Mouse (Mus musculus) ovary, postnatal 14 days (tissue): ENCODE measurements around the gene Ndufa4.
"Not testable (repeated sequence)": the region's sequence is repeated elsewhere in the genome, so short reads cannot be mapped to it uniquely, and the experiment has no call there.

Experiments
- DNase-seq: peaks from one replicate; pipeline ENCODE4 v3.0.0; 2022; ENCODE audit warnings: low spot score

The Ndufa4 gene

DNA sequence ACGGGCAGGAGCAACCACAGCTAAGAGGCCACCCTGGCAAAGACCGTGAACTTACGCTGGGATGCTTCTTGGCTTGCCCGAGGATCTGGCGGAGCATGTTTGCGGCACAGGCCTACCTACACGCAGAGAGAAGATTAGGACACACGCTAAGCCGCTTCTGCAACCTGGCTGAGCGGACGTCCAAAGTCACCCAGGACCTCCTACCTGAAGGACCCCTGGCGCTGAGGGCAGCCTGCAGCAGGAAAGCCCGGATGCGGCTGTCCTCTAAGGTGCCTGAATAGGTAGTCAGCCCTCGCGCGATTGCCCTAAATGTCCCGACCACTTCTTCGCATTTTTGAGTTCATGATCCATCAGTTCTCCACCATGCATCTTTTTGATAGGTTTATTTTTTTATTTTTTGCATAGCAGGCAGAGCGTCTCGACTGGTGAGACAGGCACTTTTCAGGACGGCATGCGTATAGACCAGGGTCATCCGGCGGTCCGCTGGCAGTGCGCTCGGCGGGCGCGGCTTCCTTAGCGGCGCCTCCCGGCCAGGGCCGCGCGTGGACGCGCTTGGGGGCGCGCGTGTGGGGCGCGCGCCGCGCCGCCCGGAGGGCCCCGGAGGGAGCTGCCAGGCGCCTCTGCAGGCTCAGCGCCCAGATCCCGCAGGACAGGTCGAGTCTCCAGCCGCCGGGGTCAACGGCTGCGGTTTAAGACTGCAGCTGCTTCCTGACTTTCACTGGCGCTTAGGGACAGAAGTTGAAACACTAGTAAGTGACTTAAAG, at the start of gene Ndufa4, which contains the start of gene Phf14:
Gene Ndufa4, minus strand, starts transcription at position 229 of the 764 bp plus-strand sequence.
Gene Phf14, plus strand, starts transcription at position 541 of the 764 bp plus-strand sequence.
- peak; percentile 84 for DNase-seq

DNA sequence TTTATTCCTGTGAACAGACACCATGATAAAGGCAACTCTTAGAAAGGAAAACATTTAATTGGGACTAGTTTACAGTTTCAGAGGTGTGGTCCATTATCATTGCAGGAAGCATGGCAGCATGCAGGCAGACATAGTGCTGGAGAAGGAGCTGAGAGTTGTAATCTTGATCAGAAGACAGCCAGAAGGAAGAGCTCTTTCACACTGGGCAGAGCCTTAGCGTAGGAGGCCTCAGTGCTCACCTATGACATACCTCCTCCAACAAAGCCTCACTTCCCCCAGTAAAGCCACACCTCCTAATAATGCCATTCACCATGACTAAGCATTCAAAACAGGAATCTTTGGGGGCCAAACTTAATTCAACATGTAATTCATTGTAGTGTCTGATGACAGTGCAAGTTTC, 40.8 kb upstream of the Ndufa4 start:
- no peak for DNase-seq

DNA sequence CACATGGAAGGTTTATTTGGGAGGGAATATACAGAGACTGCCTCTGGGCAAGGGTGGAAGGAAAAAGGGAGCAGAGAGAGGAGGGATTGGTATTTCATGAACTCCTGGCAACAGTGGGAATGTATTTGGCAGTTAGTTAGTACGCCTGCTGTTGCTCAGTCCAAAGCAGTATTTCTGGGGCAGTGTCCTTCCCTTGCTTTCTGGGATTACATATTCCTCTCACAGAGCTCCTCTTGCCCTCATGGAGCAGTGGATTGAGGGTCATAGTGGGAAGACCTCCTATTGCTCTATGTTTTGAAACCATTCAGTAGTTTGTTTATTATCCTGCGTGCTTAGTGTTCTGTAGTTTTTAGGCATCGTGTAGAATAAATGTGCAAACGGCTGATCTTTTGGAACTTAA, 34.8 kb upstream of the Ndufa4 start:
- no peak for DNase-seq

DNA sequence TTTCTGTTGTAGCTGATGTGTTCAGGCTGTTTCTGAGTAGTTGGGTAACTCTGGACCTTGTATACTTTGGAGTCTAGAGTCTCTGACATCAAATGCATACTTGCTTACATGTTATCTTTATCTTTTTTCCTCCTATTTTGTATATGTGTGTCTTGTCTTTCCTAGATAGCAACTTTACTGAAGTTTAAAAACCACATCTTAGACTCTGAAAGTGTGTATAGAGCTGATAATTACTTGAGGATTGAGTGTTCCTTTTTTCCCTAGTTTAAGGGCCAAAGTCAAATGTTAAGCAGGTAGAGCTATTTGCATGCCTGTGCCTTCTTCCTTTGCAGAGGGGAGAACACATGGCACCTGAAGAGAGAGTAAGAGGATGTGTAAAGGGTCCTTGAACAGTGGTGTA, 33.6 kb upstream of the Ndufa4 start:
- DNase-seq = no peak

DNA sequence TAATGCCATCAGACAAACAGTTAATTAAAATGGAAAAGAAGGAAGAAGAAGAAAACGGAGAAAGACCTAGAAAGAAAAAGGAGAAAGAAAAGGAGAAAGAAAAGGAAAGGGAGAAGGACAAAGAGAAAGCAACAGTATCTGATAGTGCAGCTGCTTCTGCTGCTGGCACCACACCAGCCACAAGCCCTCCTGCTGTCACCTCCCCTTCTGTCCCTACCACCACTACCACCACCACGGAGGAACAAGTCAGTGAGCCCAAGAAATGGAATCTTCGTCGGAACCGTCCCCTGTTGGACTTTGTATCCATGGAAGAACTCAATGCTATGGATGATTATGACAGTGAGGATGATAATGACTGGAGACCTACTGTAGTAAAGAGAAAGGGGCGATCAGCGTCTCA, 26.1 kb upstream of the Ndufa4 start:
- DNase-seq = no peak

DNA sequence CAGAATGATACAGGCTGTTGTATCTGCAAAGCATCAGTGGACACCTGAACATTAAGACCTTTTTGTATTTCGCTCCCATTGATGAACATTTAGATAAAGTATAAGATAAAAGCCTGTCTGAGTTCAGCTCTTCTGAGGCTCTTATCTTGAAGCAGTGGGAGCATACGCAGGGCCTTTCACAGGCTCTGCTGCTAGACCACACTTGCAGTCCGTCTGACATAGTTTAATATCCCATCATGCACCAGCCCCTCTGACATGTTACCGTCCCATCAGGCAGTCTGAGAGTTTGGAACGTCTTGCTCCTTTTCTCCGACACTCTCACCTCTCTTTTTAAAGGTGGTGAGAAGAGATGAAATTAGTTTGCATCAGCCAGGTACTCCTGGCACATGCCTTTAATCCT, 20.2 kb upstream of the Ndufa4 start:
- no peak for DNase-seq

DNA sequence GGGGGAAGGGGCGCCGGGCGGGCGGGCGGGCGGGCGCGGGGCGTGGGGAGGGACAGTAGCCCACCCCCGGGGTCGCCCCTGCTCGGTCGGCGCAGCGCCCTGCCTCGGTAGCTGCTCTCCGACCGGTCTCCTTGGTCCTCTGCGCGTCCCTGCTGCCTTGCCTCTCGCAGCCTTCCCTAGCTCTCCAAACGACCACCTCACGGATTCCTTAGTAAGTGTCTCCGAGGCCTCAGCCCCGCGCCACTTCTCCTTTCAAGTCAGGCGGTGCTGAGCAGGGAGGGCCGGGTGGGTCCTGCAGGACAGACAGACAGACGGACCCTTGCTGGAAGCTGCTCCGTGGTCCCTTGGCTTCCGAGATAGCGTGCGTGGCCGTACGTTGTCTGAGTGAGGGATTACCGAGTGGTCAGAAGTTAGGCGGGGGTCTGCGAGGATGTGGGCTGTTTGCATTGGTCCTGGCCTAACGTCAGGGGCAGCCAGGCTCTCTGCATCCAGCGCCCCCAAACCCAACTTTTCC, 18.8 kb upstream of the Ndufa4 start:
- peak; percentile 25 for DNase-seq

DNA sequence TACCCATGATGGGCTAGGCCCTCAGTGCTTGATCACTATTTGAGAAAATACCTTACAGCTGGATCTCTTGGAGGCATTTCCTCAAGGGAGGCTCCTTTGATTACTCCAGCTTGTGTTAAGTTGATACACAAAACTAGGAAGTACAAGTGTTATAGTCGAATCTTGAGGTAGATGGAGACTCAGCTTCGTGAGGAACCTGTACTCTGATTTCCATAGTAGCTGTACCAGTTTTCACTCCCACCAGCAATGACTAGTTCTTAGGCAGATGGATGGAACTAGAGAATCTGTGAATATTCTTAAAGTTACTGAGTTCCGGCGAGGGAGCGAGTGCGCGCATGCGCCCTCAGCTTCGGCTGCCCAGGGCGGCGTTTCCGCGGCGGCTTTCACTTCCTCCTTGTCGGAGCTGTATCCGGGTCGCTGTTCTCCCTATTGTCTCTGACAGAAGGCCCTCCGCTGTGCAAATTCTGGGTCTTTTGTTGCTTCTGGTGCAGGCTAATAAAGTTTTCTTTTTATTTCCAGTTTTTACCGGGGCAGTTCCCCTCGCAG, 18.3 kb upstream of the Ndufa4 start:
- peak; percentile 75 for DNase-seq

DNA sequence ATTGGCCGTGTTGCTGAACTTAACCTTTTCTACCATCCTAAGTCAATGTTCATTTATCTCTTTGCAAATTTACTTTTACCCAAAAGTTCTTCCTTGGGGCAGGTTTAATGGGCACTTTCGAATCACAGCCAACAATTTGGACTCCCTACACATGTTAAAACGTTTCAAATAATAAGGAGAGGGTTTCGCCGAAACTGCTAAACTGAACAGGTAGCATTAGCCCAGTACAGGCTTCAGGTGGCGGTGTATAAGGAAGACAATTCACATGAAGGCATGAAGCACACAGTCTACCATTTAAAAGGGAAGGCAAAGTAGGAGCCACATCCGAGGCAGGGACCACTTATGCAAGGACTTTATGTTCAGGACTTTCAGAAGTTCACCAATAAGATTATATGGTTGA, 873 bp upstream of the Ndufa4 start:
- DNase-seq = no peak

DNA sequence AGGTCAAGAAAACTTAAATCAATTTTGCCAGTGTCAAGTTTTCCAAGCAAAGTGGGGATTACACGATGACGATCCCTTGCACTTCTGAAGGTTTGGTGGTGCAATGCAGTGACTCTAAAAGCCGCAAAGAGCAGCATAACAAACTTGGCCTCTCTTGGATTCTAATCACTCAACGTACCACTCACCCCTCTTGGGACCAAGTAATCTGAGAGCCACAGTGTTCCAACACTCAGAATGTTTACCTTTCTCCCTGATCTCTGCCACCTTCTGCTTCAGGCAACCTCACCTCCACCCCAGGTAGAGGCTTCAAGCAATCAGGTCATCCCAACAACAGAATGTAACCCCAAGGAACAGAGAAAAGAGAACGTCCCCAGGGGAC, 418 bp downstream of the Ndufa4 start:
- DNase-seq = no peak

DNA sequence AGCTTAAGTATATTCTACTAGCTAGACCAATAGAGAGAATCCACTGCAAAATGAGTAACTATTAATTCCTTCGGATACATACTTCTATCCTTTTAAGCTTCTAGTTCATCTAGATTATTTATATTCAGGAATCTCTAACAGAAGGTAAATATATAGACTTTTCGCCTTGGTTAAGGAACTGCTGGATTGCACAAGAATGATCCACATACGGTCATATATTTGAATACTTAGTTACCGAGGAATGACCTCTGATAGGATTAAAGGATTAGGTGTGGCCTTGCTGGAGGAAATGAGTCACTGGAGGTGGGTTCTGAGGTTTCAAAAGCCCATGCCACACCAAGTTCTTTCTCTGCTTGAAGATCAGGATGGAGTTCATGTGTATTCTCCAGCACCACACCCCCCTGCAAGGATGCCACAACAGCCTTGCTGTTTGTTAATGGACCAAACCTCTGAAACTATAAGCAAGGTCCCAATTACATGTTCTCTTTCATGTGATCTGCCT, 6.4 kb downstream of the Ndufa4 start:
- DNase-seq = no peak

DNA sequence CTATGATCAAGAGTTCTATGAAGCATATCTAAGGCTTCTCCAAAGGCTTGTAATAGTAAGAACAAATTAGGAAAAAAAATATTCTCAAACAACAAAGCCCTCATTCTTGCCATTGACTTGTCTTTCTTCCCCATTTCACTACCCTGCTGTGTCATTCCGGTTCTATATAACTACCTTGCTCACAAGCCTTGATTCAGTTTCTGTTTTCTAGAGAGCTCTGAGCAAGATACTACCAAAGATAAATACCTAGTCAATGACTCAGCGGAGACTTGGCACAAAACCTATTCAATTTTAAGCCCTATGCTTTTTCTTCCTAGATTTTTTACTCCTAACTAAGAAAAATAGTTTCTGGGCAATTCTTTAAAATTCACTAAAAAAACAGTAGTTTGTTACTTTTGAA, 31.9 kb downstream of the Ndufa4 start:
- not testable (repeated sequence) for DNase-seq
